Mouse (Mus musculus): ENCODE data around the gene Tvp23a.

Tvp23a gene

DNA sequence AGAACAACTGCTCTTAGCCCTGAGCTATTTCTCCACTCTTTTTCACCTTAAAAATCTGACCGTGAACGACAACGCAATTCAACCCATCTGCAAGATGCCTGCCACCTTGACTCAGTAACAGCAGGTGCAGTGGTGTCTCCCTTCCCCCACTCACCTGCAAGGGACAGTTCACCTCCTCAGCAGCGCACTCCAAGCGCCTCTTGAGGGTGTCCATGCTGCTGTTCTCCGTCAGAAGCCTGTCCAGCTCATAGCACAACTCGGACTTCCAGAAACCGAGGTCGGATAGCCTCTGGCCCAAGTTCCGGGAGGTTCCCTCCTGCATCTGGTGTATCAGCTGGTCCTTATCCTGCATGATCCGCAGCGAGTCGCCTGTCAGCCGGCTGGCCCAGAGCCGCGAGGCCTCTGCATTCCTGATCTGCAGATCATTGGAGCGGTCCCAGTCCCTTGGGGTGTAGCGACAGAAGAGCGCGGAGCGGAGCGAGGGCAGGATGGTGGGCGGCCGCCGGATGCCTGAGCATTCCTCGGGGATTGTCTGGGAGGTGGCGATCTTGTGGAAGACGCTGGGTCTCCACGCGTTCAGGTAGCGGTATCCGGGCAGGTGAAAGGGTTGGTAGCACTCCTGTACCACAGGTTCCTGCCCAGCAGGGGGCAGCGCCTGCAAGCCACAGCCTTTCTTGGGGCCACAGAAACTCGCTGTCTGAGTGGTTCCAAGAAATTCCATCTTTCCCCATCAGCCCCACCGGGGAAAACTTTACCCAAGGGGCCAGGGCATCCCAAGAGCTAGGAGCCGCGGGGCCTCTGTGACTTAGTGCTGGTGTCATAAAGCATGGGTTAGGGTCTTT is 52.2 kb downstream of the Tvp23a start, which contains the start of gene Tekt5:
TSS of gene Tekt5 (minus strand) at position 792 of the 842 bp plus-strand sequence.
- peak; percentile 64 for DNase-seq (ENCODE audit: low read depth, low spot score)

DNA sequence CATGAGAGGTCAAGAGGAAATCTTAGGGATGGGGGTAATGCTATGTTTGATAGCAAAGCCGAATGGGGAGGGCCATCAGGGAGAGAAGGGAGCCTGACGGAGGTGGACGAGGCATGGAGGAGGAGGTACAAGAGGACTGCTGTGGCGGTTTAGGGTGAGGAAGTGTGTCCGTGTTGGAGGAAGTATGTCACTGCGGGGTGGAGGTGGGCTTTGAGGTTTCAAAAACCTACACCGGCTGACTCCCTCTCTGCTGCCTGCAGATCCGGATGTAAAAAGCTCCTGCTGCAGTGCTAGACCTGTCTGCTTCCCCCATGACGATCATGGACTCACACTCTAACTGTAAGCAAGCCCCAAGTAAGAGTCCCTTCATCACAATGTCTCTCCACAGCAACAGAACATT is 54.6 kb downstream of the Tvp23a start:
- DNase-seq (ENCODE audit: low read depth, low spot score): no peak

DNA sequence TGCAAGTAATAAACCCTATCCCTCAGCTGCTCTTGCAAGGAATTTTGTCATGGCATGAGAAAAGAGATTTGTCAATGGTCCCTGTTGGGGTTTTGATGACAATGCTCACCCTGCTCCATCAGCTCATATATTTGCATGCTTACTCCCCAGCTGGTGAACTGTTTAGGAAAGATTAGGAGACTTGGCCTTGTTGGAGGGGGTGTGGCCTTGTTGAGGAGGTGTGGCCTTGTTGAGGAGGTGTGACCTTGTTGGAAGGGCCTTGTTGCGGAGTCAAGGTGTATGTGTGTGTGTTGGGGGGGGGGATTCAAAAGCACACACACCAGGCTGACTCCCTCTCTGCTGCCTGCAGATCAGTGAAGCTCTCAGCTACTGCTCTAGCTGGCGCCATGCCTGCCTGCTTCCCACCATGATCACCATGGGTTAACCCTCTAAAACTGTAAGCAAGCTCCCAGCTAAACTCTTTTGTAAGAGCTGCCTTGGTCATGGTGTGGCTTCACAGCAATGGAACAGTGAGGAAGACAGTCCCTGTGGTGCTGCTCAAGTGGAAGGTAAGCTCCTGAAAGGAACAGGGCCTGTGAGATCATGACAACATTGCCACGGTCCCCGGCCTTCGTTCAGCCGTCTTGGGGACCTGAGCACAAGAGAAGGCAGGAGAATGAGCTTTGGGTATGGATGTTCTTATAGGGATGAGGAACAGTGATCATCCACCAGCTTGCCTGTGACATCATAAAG is 58.4 kb downstream of the Tvp23a start:
- no peak for DNase-seq (ENCODE audit: low read depth, low spot score)

DNA sequence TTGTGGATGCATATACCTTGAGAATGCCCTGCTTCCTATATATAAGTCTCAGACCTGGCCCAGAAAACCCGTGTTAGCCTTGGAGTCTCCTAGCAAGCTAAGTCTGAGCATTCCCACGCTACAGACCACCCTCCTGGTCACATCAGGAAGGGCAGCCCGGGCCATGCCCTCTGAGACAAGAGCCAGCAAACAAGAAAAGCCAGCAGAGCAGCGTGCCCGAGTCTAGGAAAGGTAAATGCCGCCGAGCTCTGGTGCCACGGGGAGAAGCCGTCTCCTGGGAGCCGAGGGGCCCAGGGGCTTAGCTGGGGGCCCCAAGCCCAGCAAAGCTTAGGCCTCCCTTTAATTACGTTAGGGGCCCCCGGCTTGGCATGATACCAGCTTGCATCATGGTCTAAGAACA is 61.9 kb downstream of the Tvp23a start:
- DNase-seq (ENCODE audit: low read depth, low spot score): no peak

DNA sequence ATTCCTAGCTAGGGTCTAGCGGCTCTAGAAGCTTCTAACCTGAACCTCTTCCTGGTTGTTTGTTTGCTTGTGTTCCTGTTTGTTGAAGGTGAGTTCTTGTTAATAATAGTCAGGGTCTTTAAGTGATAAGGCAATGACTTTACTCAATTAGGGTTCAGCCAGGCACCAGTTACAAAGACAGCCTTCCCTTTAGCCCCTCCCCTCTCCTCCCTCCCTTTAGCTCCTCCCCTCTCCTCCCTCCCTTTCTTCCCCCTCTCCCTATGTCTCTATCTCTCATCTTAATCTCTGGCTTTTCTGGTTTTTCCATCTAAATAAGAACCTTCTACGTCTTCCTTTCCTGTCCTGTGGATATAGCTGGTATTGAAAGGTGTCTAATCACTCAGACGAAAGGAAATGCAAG is 62.6 kb downstream of the Tvp23a start:
- DNase-seq (ENCODE audit: low read depth, low spot score): peak; percentile 34

DNA sequence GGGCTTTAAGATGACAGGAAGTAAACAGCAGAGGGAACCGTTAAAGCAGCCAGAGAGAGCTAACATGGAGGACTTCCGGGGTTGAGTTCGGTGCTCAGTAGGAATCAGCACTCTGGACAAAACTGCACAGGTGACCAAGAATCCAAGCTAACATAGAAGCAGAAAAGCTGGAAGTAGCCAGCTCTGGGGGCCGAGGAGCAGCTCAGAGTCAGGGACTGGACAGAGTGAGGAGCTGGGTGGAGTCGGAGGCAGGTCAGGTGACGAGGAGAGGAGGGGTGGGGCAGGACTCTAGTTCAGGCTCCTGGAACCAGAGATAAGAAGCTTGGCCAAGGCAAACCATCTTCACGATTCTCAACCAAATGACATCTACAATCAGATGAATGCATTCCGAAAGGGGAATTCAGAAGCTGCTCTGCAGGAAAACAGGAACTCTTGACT is 63.1 kb downstream of the Tvp23a start:
- peak; percentile 32 for DNase-seq (ENCODE audit: low read depth, low spot score)

DNA sequence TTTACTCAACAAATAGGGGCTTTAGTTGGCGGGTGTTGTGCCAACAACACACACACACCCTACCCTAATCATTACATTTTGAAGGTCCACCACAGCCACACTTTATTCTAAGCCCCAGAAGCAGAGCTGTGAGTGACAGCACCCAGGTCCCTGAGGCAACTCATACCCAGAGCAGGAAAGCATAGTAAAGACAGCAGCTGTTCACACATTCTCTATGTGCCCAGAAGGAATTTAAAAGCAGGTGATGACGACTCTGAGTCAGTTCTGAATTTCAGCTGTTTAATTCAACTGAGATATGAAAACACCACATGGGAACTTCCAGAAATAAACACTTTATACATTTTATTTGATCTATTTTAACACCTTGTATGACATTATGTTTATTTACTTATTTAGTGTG is 67.6 kb downstream of the Tvp23a start:
- no peak for DNase-seq (ENCODE audit: low read depth, low spot score)

DNA sequence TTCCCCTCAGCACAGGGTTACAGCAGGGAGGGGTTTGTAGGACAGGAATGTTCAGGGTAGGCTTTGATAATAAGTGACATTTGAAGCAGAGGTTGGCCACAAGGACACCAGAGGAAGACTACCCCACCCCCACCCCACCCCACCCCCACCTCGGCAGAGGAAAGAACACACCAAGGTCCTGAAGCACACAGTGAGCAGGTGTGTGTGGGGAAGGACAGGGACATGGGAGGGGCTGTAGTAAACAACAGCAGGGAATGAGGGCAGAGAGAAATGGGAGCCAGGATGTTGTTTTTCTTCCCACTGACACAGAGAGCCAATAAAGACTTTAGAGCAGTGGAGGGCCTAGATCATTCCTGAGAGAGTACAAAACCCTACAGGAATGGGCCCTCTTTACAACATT is 69.9 kb downstream of the Tvp23a start:
- DNase-seq (ENCODE audit: low read depth, low spot score): no peak

DNA sequence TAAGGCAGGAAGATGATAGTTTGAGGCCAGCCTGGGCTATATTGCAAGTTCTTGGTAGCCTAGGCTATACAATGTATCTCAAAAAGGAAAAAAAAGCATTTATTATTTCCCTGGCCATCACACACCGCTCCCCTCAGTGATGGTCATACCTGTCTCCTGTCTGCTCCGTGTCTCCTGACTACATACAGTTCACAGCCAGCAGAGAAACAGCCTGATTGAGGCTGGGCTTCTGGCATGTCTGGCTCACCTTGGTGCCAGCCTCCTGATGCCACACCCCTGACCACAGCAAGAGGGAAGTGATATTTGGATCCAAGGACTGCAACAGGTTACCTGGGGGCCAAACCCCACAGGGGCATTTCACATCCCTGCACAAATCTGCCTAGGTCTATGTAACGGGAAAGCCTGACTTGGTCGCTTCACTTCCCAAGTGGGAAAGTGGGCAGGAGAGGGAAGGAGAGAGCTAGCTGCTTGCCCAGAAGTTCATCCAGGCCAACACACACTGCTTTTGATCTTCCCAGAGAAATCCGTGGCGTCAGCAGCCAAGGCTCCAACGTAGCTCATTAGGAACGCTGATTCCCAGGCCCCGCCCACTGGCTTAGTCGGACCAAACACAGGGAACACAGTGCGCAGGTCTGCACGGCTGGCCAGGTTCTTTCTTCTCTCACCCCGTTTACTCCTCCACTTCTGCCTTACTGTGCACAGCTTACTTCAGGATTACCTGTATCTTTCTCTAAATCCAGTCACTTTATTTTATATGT is 72.7 kb downstream of the Tvp23a start:
- DNase-seq (ENCODE audit: low read depth, low spot score): peak; percentile 84

DNA sequence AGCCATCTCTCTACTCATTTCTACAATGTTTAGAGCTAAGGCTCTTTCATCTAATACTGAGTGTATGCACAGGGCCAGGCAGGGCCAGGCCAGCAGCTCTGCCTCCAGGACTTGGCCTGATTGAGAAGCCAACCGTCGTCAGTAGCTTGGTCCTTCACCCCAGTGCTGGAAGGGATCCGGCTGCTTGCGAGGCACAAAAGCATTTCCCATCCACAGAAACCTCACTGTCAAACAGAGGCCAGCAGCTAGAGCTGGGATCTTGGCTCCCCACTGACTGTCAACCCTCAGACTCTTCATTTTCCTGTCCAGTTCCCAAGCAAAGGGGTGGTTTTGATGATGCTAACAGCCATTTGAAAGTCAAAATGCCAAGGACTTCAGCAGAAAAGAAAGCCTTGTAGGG is 74.8 kb downstream of the Tvp23a start:
- DNase-seq (ENCODE audit: low read depth, low spot score): no peak
